Mouse (Mus musculus): ENCODE measurements at regions not wholly inside any gene's neighbourhood (a gene's known extent, or its start where the extent isn't known, plus 50 kb on each side); places are given as distances from the start of the nearest gene placed in this dataset.
"Not testable (repeated sequence)": the region's sequence is repeated elsewhere in the genome, so short reads cannot be mapped to it uniquely, and the experiment has no call there.

DNA sequence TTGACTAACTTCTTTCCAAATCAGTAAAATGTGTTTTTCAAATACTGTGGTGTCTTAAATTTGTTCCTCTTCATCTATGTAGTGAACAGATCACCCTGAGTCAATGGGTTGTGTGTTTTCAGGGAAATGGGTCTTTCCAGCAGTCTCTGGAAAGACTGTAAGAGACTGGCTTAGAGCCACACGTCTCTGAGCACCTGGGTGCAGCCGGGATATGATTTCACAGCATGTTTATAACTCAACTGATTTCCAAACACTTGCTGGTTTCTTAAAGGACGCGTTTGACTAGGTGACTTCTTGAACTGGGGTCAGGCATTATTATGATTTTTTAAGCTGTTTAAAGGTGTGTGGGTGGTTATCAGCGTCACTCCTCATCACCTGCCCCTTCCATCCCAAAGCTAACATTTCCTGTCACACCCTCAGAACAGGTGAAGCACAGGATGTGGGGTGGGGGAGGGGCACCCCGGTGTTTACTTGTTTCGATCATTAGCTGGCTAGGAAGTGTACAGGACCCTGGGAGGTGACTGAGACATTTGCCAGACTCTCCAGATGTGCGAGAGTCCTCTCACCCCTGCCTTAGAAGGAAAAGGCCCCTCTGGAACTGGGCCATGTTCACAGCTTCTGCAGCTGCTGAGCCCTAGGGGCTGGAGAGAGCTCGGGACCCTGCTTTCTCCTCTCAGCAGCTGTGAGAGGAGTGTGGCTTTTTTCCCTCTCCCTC, 229.8 kb downstream of the Cd109 start:
- H3K27me3 ChIP-seq (ENCODE audit: control insufficient read depth, insufficient read depth, low read length) = no peaks in the 10 kb centered on the region
- no peak overlapping the region for H3K9ac ChIP-seq (ENCODE audit: low read depth, low read length)
- no peak overlapping the region for H3K27ac ChIP-seq (replicated peaks; ENCODE audit: insufficient read depth, low read depth, low read length)
- DNase-seq (ENCODE audit: extremely low read depth, low read depth, low spot score) = no peak
- no peaks in the 10 kb centered on the region for H3K4me1 ChIP-seq (ENCODE audit: control insufficient read depth, insufficient read depth, low read length)
- H3K36me3 ChIP-seq (ENCODE audit: control insufficient read depth, insufficient read depth, low read length) = no peaks in the 10 kb centered on the region
- no peak overlapping the region for H3K4me3 ChIP-seq (ENCODE audit: insufficient read depth, low read depth, low read length)
- H3K79me2 ChIP-seq (ENCODE audit: control insufficient read depth, insufficient read depth, low read length) = no peaks in the 10 kb centered on the region
- WGBS = 56% methylated on average over 9 of the region's 9 CpGs
- TF ChIP-seq POLR2A (IDR thresholded peaks at IDR 0.05; ENCODE audit: extremely low read depth, insufficient read depth, low read length) = no peak
- TF ChIP-seq CTCF (IDR thresholded peaks at IDR 0.05; ENCODE audit: low read depth, low read length) = no peak

DNA sequence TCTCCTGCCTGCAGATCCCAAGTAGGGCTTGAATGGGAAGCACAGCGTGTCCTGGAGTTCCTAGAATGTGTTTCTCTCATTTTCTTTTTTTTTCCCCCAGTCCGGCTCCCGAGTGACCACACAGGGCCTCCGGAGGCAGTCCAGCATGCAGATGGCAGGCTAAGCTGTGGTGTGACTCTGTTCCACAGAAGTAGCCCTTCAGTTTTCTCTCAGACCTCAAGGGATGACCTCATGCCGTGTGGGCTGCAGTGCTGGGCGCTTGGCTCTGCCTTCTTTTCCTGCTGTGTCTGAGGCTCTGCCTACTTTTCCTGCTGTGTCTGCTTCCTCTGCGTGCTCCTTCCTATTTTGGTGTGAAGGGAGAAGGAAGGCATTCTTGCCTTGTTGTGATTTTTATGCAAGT, 230.8 kb downstream of the Cd109 start:
- no peaks in the 10 kb centered on the region for H3K4me1 ChIP-seq (ENCODE audit: control insufficient read depth, insufficient read depth, low read length)
- H3K4me3 ChIP-seq (ENCODE audit: insufficient read depth, low read depth, low read length) = no peak overlapping the region
- H3K27me3 ChIP-seq (ENCODE audit: control insufficient read depth, insufficient read depth, low read length) = no peaks in the 10 kb centered on the region
- TF ChIP-seq CTCF (IDR thresholded peaks at IDR 0.05; ENCODE audit: low read depth, low read length) = no peak
- TF ChIP-seq POLR2A (IDR thresholded peaks at IDR 0.05; ENCODE audit: extremely low read depth, insufficient read depth, low read length) = no peak
- H3K27ac ChIP-seq (replicated peaks; ENCODE audit: insufficient read depth, low read depth, low read length) = no peak overlapping the region
- WGBS = 49% methylated on average over 7 of the region's 7 CpGs
- H3K9ac ChIP-seq (ENCODE audit: low read depth, low read length) = no peak overlapping the region
- DNase-seq (ENCODE audit: extremely low read depth, low read depth, low spot score) = no peak
- no peaks in the 10 kb centered on the region for H3K36me3 ChIP-seq (ENCODE audit: control insufficient read depth, insufficient read depth, low read length)
- H3K79me2 ChIP-seq (ENCODE audit: control insufficient read depth, insufficient read depth, low read length) = no peaks in the 10 kb centered on the region

DNA sequence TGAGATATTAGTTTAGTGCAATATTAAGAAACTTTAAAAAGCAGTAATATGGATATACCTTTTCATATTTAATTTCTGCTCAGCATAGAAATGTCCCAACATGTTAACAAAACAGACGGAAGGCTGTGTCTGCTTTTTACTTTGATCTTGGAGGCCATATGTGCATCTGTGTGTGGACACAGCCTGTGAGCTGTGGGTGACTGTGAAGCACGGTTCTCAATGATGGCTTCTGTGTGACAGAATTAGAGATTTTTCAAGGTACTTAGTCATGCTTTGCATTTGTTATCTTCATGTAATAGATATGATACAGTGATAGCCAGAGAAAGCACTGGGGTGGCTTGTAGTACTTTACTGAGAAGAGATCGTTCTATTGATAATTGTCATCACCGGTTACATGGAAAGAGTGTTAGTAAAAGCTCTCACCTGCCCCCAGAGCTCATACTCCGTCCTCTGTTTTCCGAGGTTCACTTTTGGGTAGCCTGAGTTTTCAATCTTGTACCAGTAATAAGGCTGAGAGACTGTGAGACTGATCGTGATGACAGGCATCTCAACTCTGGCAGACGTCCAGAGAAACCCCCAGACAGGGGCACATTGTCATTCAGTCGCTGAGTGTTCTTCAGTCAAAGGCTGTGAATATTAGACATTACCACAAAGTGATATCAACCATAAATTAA, 232.7 kb downstream of the Cd109 start:
- Histone ChIP-seq H3K9ac (ENCODE audit: low read depth, low read length) (no peak overlapping the region), H3K27me3 (ENCODE audit: control insufficient read depth, insufficient read depth, low read length) (no peaks in the 10 kb centered on the region), H3K4me3 (ENCODE audit: insufficient read depth, low read depth, low read length) (no peak overlapping the region), H3K79me2 (ENCODE audit: control insufficient read depth, insufficient read depth, low read length) (no peaks in the 10 kb centered on the region), H3K4me1 (ENCODE audit: control insufficient read depth, insufficient read depth, low read length) (no peaks in the 10 kb centered on the region), H3K27ac (replicated peaks; ENCODE audit: insufficient read depth, low read depth, low read length) (no peak overlapping the region), H3K36me3 (ENCODE audit: control insufficient read depth, insufficient read depth, low read length) (no peaks in the 10 kb centered on the region)
- DNase-seq (ENCODE audit: extremely low read depth, low read depth, low spot score) = no peak
- no peak for TF ChIP-seq POLR2A (IDR thresholded peaks at IDR 0.05; ENCODE audit: extremely low read depth, insufficient read depth, low read length)
- no peak for TF ChIP-seq CTCF (IDR thresholded peaks at IDR 0.05; ENCODE audit: low read depth, low read length)
- 80% methylated on average over 9 of the region's 9 CpGs for WGBS

DNA sequence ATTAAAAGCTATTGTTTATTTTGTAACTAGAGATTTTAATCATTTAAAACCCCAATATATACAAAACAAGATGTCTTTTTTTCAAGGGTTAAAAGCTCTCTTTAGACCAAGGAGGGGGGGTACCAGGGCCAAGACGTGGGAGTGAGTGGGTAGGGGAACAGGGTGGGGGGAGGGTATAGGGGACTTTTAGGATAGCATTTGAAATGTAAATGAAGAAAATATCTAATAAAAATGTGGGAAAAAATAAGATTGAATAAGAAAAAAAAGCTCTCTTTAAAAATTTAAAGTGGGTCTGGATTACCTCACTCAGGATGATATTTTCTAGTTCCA, 233.2 kb downstream of the Cd109 start:
- not testable (repeated sequence) for H3K9ac ChIP-seq (ENCODE audit: low read depth, low read length); H3K4me3 ChIP-seq (ENCODE audit: insufficient read depth, low read depth, low read length); DNase-seq (ENCODE audit: extremely low read depth, low read depth, low spot score); H3K4me1 ChIP-seq (ENCODE audit: control insufficient read depth, insufficient read depth, low read length); H3K27ac ChIP-seq (replicated peaks; ENCODE audit: insufficient read depth, low read depth, low read length); H3K27me3 ChIP-seq (ENCODE audit: control insufficient read depth, insufficient read depth, low read length); H3K79me2 ChIP-seq (ENCODE audit: control insufficient read depth, insufficient read depth, low read length); H3K36me3 ChIP-seq (ENCODE audit: control insufficient read depth, insufficient read depth, low read length)
- 58% methylated on average over 1 of the region's 1 CpGs for WGBS

DNA sequence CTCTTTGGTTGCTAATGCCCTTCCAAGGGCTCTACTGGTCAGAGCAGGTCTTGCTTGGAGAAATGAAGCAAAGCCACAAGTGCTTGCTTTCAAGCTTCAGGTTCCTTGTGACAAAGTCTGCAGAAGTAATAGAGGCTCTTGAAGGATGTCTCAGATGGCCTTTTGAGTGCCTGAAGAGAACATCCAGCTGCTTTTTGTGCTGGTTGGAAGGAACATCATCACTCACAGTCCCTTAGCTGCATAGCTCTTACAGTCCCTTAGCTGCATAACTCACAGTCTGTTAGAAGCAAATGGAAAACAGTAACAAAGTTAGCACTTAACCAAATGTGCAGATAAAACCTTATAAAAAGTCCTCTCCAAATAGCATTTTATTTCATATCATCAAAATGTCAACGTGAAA, 241.6 kb downstream of the Cd109 start:
- no peaks in the 10 kb centered on the region for H3K4me1 ChIP-seq (ENCODE audit: control insufficient read depth, insufficient read depth, low read length)
- no peaks in the 10 kb centered on the region for H3K79me2 ChIP-seq (ENCODE audit: control insufficient read depth, insufficient read depth, low read length)
- no peak for DNase-seq (ENCODE audit: extremely low read depth, low read depth, low spot score)
- H3K27me3 ChIP-seq (ENCODE audit: control insufficient read depth, insufficient read depth, low read length) = no peaks in the 10 kb centered on the region; the same call in 1 of the 2 replicates
- H3K4me3 ChIP-seq (ENCODE audit: insufficient read depth, low read depth, low read length) = no peak overlapping the region
- no peak overlapping the region for H3K9ac ChIP-seq (ENCODE audit: low read depth, low read length)
- TF ChIP-seq CTCF (IDR thresholded peaks at IDR 0.05; ENCODE audit: low read depth, low read length) (no peak), POLR2A (IDR thresholded peaks at IDR 0.05; ENCODE audit: extremely low read depth, insufficient read depth, low read length) (no peak)
- H3K27ac ChIP-seq (replicated peaks; ENCODE audit: insufficient read depth, low read depth, low read length) = no peak overlapping the region
- WGBS = 95% methylated on average over 1 of the region's 1 CpGs
- H3K36me3 ChIP-seq (ENCODE audit: control insufficient read depth, insufficient read depth, low read length) = no peaks in the 10 kb centered on the region

DNA sequence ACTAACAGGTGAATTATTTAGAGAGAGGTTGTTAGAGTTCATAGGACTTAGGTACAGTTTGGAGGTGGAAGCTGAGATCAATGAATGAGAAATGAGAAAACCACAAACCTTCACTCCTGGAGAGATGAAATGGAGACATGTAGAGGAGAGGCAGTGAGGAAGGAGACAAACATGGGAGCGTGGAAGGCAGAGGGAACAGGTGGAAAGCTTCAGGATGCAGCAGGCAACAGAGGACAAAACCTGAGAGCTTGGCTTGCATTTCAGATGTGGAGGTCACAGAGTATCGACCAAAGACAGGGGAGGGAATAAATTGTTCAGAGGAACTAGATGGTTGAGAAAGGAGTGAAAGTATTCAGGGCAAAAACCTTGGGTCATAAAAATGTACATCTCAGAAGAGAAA, 244.6 kb downstream of the Cd109 start:
- Histone ChIP-seq H3K27ac (replicated peaks; ENCODE audit: insufficient read depth, low read depth, low read length) (no peak overlapping the region), H3K9ac (ENCODE audit: low read depth, low read length) (no peak overlapping the region), H3K4me3 (ENCODE audit: insufficient read depth, low read depth, low read length) (no peak overlapping the region), H3K4me1 (ENCODE audit: control insufficient read depth, insufficient read depth, low read length) (no peaks in the 10 kb centered on the region), H3K27me3 (ENCODE audit: control insufficient read depth, insufficient read depth, low read length) (no peaks in the 10 kb centered on the region; the same call in 1 of the 2 replicates), H3K79me2 (ENCODE audit: control insufficient read depth, insufficient read depth, low read length) (no peaks in the 10 kb centered on the region), H3K36me3 (ENCODE audit: control insufficient read depth, insufficient read depth, low read length) (no peaks in the 10 kb centered on the region)
- WGBS = 73% methylated on average over 2 of the region's 2 CpGs
- TF ChIP-seq POLR2A (IDR thresholded peaks at IDR 0.05; ENCODE audit: extremely low read depth, insufficient read depth, low read length) (no peak), CTCF (IDR thresholded peaks at IDR 0.05; ENCODE audit: low read depth, low read length) (no peak)
- no peak for DNase-seq (ENCODE audit: extremely low read depth, low read depth, low spot score)
